Mouse (Mus musculus): ENCODE data around the gene Clpx. TPM values are rescaled to one million over a fixed set of nuclear protein-coding genes. Genes with fewer than 3 reads are reported as not detected.

The Clpx gene
- total and polyA plus RNA-seq, 3 experiments, result 32.4 to 38.8 TPM; not detected in 1

DNA sequence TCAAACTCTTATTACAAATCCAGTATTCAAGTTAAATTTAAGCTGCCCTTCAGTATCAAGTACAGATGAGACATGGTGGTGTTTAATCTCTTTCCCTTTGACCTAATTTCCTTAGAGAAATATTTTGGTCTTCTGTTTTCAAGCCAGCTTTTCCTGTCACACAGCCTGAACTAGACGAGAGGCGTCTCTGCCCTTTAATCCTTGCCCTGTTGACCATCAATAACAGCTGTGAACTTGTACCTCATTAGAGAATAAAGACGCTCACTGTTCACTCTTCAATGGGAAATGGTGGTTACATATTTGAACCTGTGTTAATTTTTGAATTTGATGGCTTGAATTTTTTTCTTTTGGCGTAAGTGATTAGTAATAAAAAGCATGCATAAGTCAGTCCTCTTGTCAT lies 10.2 kb downstream of the Clpx start:
- Histone ChIP-seq H3K9ac (ENCODE audit: control insufficient read depth, low read depth, low read length, poor library complexity, severe bottlenecking) (no peak overlapping the region), H3K27me3 (ENCODE audit: control insufficient read depth in 1 of 2, insufficient read depth in 2 of 2, low read length in 2 of 2) (no peaks in the 10 kb centered on the region), H3K9me3 (replicated peaks; ENCODE audit: insufficient read depth, low read length) (no peaks in the 10 kb centered on the region), H3K4me3 (ENCODE audit: control insufficient read depth in 1 of 2, insufficient read depth in 1 of 2, low read depth in 2 of 2, low read length in 2 of 2) (no peak overlapping the region), H3K36me3 (ENCODE audit: control insufficient read depth in 1 of 2, insufficient read depth in 2 of 2, low read length in 2 of 2) (peaks cover 2 to 33% of the 10 kb centered on the region in 2 experiments; a peak in 2 of 4 replicates), H3K79me2 (ENCODE audit: control insufficient read depth, insufficient read depth, low read length, poor library complexity) (0 out of 2 replicates have a peak, but pooled peaks cover 1% of the 10 kb centered on the region), H3K4me1 (ENCODE audit: control insufficient read depth in 1 of 2, insufficient read depth in 2 of 2, low read length in 2 of 2) (no peaks in the 10 kb centered on the region), H3K27ac (ENCODE audit: control insufficient read depth, low read depth, low read length) (no peak overlapping the region)
- TF ChIP-seq ZMIZ1 (IDR thresholded peaks at IDR 0.05; ENCODE audit: low read depth, low read length) (no peak), SMC3 (IDR thresholded peaks at IDR 0.05; ENCODE audit: low read depth, low read length) (no peak), TBP (IDR thresholded peaks at IDR 0.05; ENCODE audit: low read depth, low read length) (no peak), USF1 (IDR thresholded peaks at IDR 0.05; ENCODE audit: low read depth, low read length) (no peak), ZC3H11A (IDR thresholded peaks at IDR 0.05; ENCODE audit: low read depth, low read length) (no peak), UBTF (IDR thresholded peaks at IDR 0.05; ENCODE audit: borderline replicate concordance, insufficient read depth, low read depth, low read length) (no peak)
- DNase-seq (ENCODE audit: low read depth, low spot score), result no peak

DNA sequence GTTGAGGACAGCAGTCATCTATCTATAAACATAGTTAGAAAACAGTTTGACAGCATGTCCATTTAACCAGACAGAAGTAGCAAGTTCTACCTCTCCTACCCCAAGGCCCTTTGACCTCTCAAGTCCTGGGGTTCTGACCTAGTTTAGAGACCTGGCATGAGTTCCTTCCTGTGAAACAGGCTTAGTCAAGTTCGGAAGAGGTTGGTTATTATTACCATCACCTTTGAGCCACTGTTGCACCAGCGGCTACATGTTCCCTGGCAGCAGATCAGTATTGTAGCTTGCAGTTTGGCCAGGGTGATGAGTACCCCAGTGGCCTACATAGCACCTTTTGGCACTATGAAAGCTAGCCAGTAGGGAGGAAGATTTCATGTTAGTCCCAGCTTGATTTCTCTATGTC lies 12.6 kb downstream of the Clpx start:
- H3K4me3 ChIP-seq (ENCODE audit: control insufficient read depth in 1 of 2, insufficient read depth in 1 of 2, low read depth in 2 of 2, low read length in 2 of 2), result no peak overlapping the region
- H3K27me3 ChIP-seq (ENCODE audit: control insufficient read depth in 1 of 2, insufficient read depth in 2 of 2, low read length in 2 of 2), result no peaks in the 10 kb centered on the region
- H3K36me3 ChIP-seq (ENCODE audit: control insufficient read depth in 1 of 2, insufficient read depth in 2 of 2, low read length in 2 of 2), result peaks cover 2 to 26% of the 10 kb centered on the region in 2 experiments; a peak in 2 of 4 replicates
- 0 out of 2 replicates have a peak, but pooled peaks cover 1% of the 10 kb centered on the region for H3K79me2 ChIP-seq (ENCODE audit: control insufficient read depth, insufficient read depth, low read length, poor library complexity)
- DNase-seq (ENCODE audit: low read depth, low spot score), result no peak
- H3K9ac ChIP-seq (ENCODE audit: control insufficient read depth, low read depth, low read length, poor library complexity, severe bottlenecking), result no peak overlapping the region
- no peak for TF ChIP-seq EP300 (IDR thresholded peaks at IDR 0.05; ENCODE audit: low read depth in 1 of 2, low read length in 2 of 2)
- TF ChIP-seq USF2 (IDR thresholded peaks at IDR 0.05; ENCODE audit: borderline replicate concordance in 1 of 2, insufficient read depth in 1 of 2, low read depth in 1 of 2, low read length in 2 of 2), result no peak
- TF ChIP-seq CHD2 (IDR thresholded peaks at IDR 0.05; ENCODE audit: low read length), result no peak
- TF ChIP-seq RCOR1 (IDR thresholded peaks at IDR 0.05; ENCODE audit: low read depth, low read length), result no peak
- TF ChIP-seq MAFK (IDR thresholded peaks at IDR 0.05; ENCODE audit: borderline replicate concordance, low read depth, low read length), result no peak
- no peak for TF ChIP-seq MYC (IDR thresholded peaks at IDR 0.05; ENCODE audit: low read depth, low read length)
- no peak for TF ChIP-seq USF1 (IDR thresholded peaks at IDR 0.05; ENCODE audit: low read depth, low read length)
- no peak for TF ChIP-seq ELF1 (IDR thresholded peaks at IDR 0.05; ENCODE audit: low read depth, low read length)
- TF ChIP-seq TAL1 (IDR thresholded peaks at IDR 0.05; ENCODE audit: low read length), result no peak
- TF ChIP-seq MYB (IDR thresholded peaks at IDR 0.05; ENCODE audit: low read depth, low read length), result no peak
- no peak for TF ChIP-seq GABPA (IDR thresholded peaks at IDR 0.05; ENCODE audit: low read depth, low read length)
- no peak for TF ChIP-seq TBP (IDR thresholded peaks at IDR 0.05; ENCODE audit: low read depth, low read length)
- no peak for TF ChIP-seq RAD21 (IDR thresholded peaks at IDR 0.05; ENCODE audit: low read depth, low read length)
- TF ChIP-seq ZC3H11A (IDR thresholded peaks at IDR 0.05; ENCODE audit: low read depth, low read length), result no peak
- TF ChIP-seq ETS1 (IDR thresholded peaks at IDR 0.05; ENCODE audit: low read depth, low read length), result no peak
- H3K4me1 ChIP-seq (ENCODE audit: control insufficient read depth in 1 of 2, insufficient read depth in 2 of 2, low read length in 2 of 2), result no peaks in the 10 kb centered on the region
- H3K9me3 ChIP-seq (replicated peaks; ENCODE audit: insufficient read depth, low read length), result no peaks in the 10 kb centered on the region
- no peak overlapping the region for H3K27ac ChIP-seq (ENCODE audit: control insufficient read depth, low read depth, low read length)
